Mouse (Mus musculus): ENCODE measurements around the gene Abca1. TPM values are rescaled to one million over a fixed set of nuclear protein-coding genes. Genes with fewer than 3 reads are reported as not detected.

The Abca1 gene
- polyA plus RNA-seq, 1 experiment from 2014 or later = 5.6 TPM

- Histone ChIP-seq H3K4me2 (ENCODE audit: low read depth, low read length, severe bottlenecking) (no peak overlapping the region), H3K36me3 (ENCODE audit: control insufficient read depth, insufficient read depth, low read length) (no peaks in the 10 kb centered on the region), H3K4me1 (replicated peaks; ENCODE audit: control insufficient read depth, insufficient read depth, low read length) (no peaks in the 10 kb centered on the region), H3K9ac (ENCODE audit: low read length) (no peak overlapping the region), H3K27ac (ENCODE audit: low read depth, low read length) (no peak overlapping the region), H3K4me3 (ENCODE audit: low read depth, low read length) (no peak overlapping the region), H3K9me3 (ENCODE audit: control insufficient read depth, low read length) (no peaks in the 10 kb centered on the region; the same call in 1 of the 2 replicates), H3K27me3 (ENCODE audit: control insufficient read depth, insufficient read depth, low read length) (no peaks in the 10 kb centered on the region)
- WGBS = 94% methylated on average over 3 of the region's 3 CpGs
- ATAC-seq (replicated peaks; ENCODE audit: low FRiP score) (no peak), DNase-seq (ENCODE audit: low spot score) (no peak)
Measured at GRCm38 (mm10) chr4:53122310-53122709, 37.4 kb downstream of the Abca1 start.

DNA sequence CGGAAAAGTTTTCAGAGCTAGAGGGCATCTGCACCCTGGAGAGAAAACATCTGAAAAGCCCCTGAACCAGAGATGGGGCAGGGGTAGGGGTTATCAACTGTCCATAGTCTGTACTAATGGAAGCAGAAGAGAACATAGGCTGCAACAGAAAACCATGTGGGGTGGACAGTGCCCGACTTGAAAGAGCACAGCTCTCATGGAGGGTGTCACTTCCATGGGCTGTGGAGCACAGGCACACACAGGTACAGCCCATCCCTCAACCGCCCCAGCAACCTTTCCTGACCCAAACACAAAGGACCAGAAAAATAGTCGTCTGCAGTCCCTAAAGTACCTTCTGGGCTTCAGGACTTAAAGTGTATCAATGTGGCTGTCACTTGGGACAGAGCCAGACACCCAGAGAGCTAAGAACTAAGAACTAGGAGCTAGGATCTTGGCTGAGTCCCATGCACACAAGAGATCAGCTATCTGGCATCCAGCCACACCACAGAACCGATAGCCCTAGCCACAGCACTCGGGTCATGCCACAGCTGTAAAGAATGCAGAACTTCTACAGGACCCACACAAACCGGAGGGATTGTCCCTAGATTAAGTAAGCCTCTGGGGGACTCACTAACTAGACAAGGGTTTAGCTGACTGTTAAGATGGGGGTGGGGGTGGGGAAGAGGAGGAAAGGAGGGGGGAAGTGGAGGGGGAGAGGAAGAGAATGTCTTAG, 38.0 kb downstream of the Abca1 start:
- Histone ChIP-seq H3K36me3 (ENCODE audit: control insufficient read depth, insufficient read depth, low read length) (no peaks in the 10 kb centered on the region), H3K27me3 (ENCODE audit: control insufficient read depth, insufficient read depth, low read length) (no peaks in the 10 kb centered on the region), H3K9me3 (ENCODE audit: control insufficient read depth, low read length) (no peaks in the 10 kb centered on the region; the same call in 1 of the 2 replicates), H3K27ac (ENCODE audit: low read depth, low read length) (no peak overlapping the region), H3K4me2 (ENCODE audit: low read depth, low read length, severe bottlenecking) (no peak overlapping the region), H3K4me3 (ENCODE audit: low read depth, low read length) (no peak overlapping the region), H3K4me1 (replicated peaks; ENCODE audit: control insufficient read depth, insufficient read depth, low read length) (no peaks in the 10 kb centered on the region), H3K9ac (ENCODE audit: low read length) (no peak overlapping the region)
- 75% methylated on average over 7 of the region's 7 CpGs for WGBS
- ATAC-seq (replicated peaks; ENCODE audit: low FRiP score) (no peak), DNase-seq (ENCODE audit: low spot score) (no peak)

GRCm38 (mm10) chr4:53121084-53121483, 38.6 kb downstream of the Abca1 start:
- Histone ChIP-seq H3K9me3 (ENCODE audit: control insufficient read depth, low read length) (no peaks in the 10 kb centered on the region), H3K27ac (ENCODE audit: low read depth, low read length) (no peak overlapping the region), H3K27me3 (ENCODE audit: control insufficient read depth, insufficient read depth, low read length) (no peaks in the 10 kb centered on the region), H3K4me3 (ENCODE audit: low read depth, low read length) (no peak overlapping the region), H3K4me1 (replicated peaks; ENCODE audit: control insufficient read depth, insufficient read depth, low read length) (0 out of 2 replicates have a peak, but pooled peaks cover under 1% of the 10 kb centered on the region), H3K36me3 (ENCODE audit: control insufficient read depth, insufficient read depth, low read length) (no peaks in the 10 kb centered on the region), H3K9ac (ENCODE audit: low read length) (no peak overlapping the region), H3K4me2 (ENCODE audit: low read depth, low read length, severe bottlenecking) (no peak overlapping the region)
- no peak for DNase-seq (ENCODE audit: low spot score)
- ATAC-seq (replicated peaks; ENCODE audit: low FRiP score) = no peak
- 90% methylated on average over 3 of the region's 3 CpGs for WGBS

DNA sequence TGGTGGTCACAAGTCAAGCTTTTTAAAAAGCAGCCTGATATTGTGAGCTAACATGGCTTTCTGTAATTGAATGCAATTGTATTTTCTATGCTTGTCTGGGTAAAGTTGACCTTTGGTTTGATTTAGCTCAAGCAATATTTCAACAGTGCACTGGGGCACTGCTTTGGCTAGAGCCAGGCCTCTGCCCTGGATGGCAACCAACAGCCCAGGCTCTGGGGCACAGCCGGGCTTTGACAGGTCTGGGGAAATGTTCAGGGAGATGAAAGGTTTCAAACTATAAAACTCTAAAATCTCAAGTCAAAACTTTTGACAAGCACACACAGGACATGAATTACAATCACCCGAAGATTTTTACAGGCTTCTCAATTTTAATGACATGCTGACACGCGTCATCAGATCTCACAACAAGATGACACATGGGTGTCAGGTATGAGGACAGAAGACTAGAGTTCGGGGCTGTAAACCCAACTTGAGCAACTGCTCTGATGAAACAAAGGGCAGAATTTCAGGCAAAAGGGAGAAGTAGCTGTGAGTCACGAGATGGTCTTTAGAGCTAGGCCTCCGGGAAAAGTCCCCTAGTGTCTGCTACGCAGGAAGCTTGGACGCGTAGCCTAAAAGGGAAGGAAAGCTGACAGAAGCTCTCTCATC, 39.5 kb downstream of the Abca1 start:
- no peak overlapping the region for H3K4me3 ChIP-seq (ENCODE audit: low read depth, low read length)
- no peaks in the 10 kb centered on the region for H3K27me3 ChIP-seq (ENCODE audit: control insufficient read depth, insufficient read depth, low read length)
- 94% methylated on average over 10 of the region's 10 CpGs for WGBS
- H3K9ac ChIP-seq (ENCODE audit: low read length) = no peak overlapping the region
- DNase-seq (ENCODE audit: low spot score) = no peak
- no peaks in the 10 kb centered on the region for H3K9me3 ChIP-seq (ENCODE audit: control insufficient read depth, low read length)
- no peak overlapping the region for H3K27ac ChIP-seq (ENCODE audit: low read depth, low read length)
- no peaks in the 10 kb centered on the region for H3K36me3 ChIP-seq (ENCODE audit: control insufficient read depth, insufficient read depth, low read length)
- H3K4me2 ChIP-seq (ENCODE audit: low read depth, low read length, severe bottlenecking) = no peak overlapping the region
- H3K4me1 ChIP-seq (replicated peaks; ENCODE audit: control insufficient read depth, insufficient read depth, low read length) = 0 out of 2 replicates have a peak, but pooled peaks cover 4% of the 10 kb centered on the region
- ATAC-seq (replicated peaks; ENCODE audit: low FRiP score) = no peak

DNA sequence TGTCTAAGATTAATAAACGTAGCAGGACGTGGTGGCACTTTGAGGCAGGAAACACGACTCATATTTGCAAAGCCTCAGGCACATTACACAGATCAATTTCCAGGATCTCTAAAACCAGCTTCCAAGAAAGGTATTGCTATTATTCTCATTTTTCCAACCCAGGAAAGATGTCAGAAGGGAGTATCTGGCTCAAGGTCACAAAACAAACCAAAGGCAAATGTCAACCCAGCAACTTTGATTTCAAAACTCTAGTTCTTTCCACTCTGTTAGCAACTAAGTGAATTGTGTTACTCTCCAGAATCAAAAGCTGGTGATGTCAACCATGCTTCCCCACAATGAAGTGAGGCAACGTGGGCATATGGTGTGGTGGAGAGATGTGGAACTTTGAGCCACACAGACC, 41.1 kb downstream of the Abca1 start:
- H3K4me1 ChIP-seq (replicated peaks; ENCODE audit: control insufficient read depth, insufficient read depth, low read length) = 0 out of 2 replicates have a peak, but pooled peaks cover 4% of the 10 kb centered on the region
- H3K4me3 ChIP-seq (ENCODE audit: low read depth, low read length) = no peak overlapping the region
- no peak overlapping the region for H3K9ac ChIP-seq (ENCODE audit: low read length)
- DNase-seq (ENCODE audit: low spot score) (no peak), ATAC-seq (replicated peaks; ENCODE audit: low FRiP score) (no peak)
- WGBS = 81% methylated on average over 4 of the region's 4 CpGs
- H3K36me3 ChIP-seq (ENCODE audit: control insufficient read depth, insufficient read depth, low read length) = no peaks in the 10 kb centered on the region
- no peak overlapping the region for H3K4me2 ChIP-seq (ENCODE audit: low read depth, low read length, severe bottlenecking)
- H3K27ac ChIP-seq (ENCODE audit: low read depth, low read length) = no peak overlapping the region
- H3K9me3 ChIP-seq (ENCODE audit: control insufficient read depth, low read length) = no peaks in the 10 kb centered on the region
- H3K27me3 ChIP-seq (ENCODE audit: control insufficient read depth, insufficient read depth, low read length) = no peaks in the 10 kb centered on the region

- H3K4me3 ChIP-seq (ENCODE audit: low read depth, low read length) = no peak overlapping the region
- H3K9ac ChIP-seq (ENCODE audit: low read length) = no peak overlapping the region
- no peak overlapping the region for H3K27ac ChIP-seq (ENCODE audit: low read depth, low read length)
- 0 out of 2 replicates have a peak, but pooled peaks cover 4% of the 10 kb centered on the region for H3K4me1 ChIP-seq (replicated peaks; ENCODE audit: control insufficient read depth, insufficient read depth, low read length)
- no peaks in the 10 kb centered on the region for H3K36me3 ChIP-seq (ENCODE audit: control insufficient read depth, insufficient read depth, low read length)
- ATAC-seq (replicated peaks; ENCODE audit: low FRiP score) (no peak), DNase-seq (ENCODE audit: low spot score) (no peak)
- H3K4me2 ChIP-seq (ENCODE audit: low read depth, low read length, severe bottlenecking) = no peak overlapping the region
- no peaks in the 10 kb centered on the region for H3K9me3 ChIP-seq (ENCODE audit: control insufficient read depth, low read length)
- H3K27me3 ChIP-seq (ENCODE audit: control insufficient read depth, insufficient read depth, low read length) = no peaks in the 10 kb centered on the region
Measured at GRCm38 (mm10) chr4:53117610-53118009, 42.1 kb downstream of the Abca1 start.

DNA sequence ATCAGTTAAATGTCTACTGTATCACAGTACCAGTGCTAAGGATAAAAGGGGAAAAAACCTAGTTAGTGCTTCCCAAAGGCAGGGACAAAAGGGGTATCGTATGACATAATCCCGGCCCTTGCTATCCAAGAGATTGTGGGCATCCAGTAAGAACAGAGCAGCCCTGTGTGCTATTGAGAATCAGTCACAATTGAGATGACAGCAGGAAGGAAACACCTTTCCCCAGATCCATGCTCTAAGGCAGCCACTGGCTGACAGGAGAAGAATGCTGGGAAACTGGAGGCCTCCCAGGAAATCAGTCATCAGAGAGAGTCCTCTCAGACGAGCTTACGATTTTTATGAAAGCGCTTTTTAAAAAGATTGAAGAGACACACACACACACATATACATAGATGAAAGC, 42.6 kb downstream of the Abca1 start:
- no peak overlapping the region for H3K27ac ChIP-seq (ENCODE audit: low read depth, low read length)
- H3K4me2 ChIP-seq (ENCODE audit: low read depth, low read length, severe bottlenecking) = no peak overlapping the region
- no peaks in the 10 kb centered on the region for H3K36me3 ChIP-seq (ENCODE audit: control insufficient read depth, insufficient read depth, low read length)
- 49% methylated on average over 5 of the region's 5 CpGs for WGBS
- no peaks in the 10 kb centered on the region for H3K27me3 ChIP-seq (ENCODE audit: control insufficient read depth, insufficient read depth, low read length)
- no peaks in the 10 kb centered on the region for H3K9me3 ChIP-seq (ENCODE audit: control insufficient read depth, low read length)
- no peak for DNase-seq (ENCODE audit: low spot score)
- no peak overlapping the region for H3K4me3 ChIP-seq (ENCODE audit: low read depth, low read length)
- 0 out of 2 replicates have a peak, but pooled peaks cover 4% of the 10 kb centered on the region for H3K4me1 ChIP-seq (replicated peaks; ENCODE audit: control insufficient read depth, insufficient read depth, low read length)
- no peak overlapping the region for H3K9ac ChIP-seq (ENCODE audit: low read length)
- ATAC-seq (replicated peaks; ENCODE audit: low FRiP score) = no peak

- Histone ChIP-seq H3K36me3 (ENCODE audit: control insufficient read depth, insufficient read depth, low read length) (no peaks in the 10 kb centered on the region), H3K9ac (ENCODE audit: low read length) (no peak overlapping the region), H3K27me3 (ENCODE audit: control insufficient read depth, insufficient read depth, low read length) (no peaks in the 10 kb centered on the region), H3K4me2 (ENCODE audit: low read depth, low read length, severe bottlenecking) (no peak overlapping the region), H3K4me1 (replicated peaks; ENCODE audit: control insufficient read depth, insufficient read depth, low read length) (0 out of 2 replicates have a peak, but pooled peaks cover 4% of the 10 kb centered on the region), H3K27ac (ENCODE audit: low read depth, low read length) (no peak overlapping the region), H3K9me3 (ENCODE audit: control insufficient read depth, low read length) (no peaks in the 10 kb centered on the region), H3K4me3 (ENCODE audit: low read depth, low read length) (no peak overlapping the region)
- ATAC-seq (replicated peaks; ENCODE audit: low FRiP score) = peak; percentile 67; the same call in 1 of the 2 replicates
- no peak for DNase-seq (ENCODE audit: low spot score)
- 13% methylated on average over 3 of the region's 5 CpGs for WGBS
Measured at GRCm38 (mm10) chr4:53115866-53116265, 43.8 kb downstream of the Abca1 start.

Measured in forebrain, embryonic 11.5 days (tissue).